Mouse (Mus musculus) myocyte (in vitro differentiated cells): ENCODE results near the gene Myh1. TPM values are rescaled to one million over a fixed set of nuclear protein-coding genes. Genes with fewer than 3 reads are reported as not detected.

Experiments
- H3K27me3 ChIP-seq: one replicate; pipeline ENCODE4 v1.6.1; 2011; ENCODE audit not compliant: control insufficient read depth, insufficient read depth, insufficient read length
- H3K36me3 ChIP-seq: one replicate; pipeline ENCODE4 v1.6.1; 2011; ENCODE audit not compliant: control insufficient read depth, insufficient read depth
- H3K4me2 ChIP-seq: one replicate; pipeline ENCODE4 v1.6.1; 2011; ENCODE audit warnings: low read depth, control low read depth
- H3K4me3 ChIP-seq: one replicate; pipeline ENCODE4 v1.5.1; 2011; ENCODE audit warnings: mild to moderate bottlenecking, control low read depth, moderate library complexity
- H3K79me2 ChIP-seq: one replicate; pipeline ENCODE4 v1.6.1; 2011; ENCODE audit not compliant: control insufficient read depth, insufficient read depth
- H3ac ChIP-seq: one replicate; pipeline ENCODE4 v1.6.1; 2011; ENCODE audit not compliant: control insufficient read depth, insufficient read length
- CEBPB ChIP-seq: IDR thresholded peaks from 2 replicates; pipeline ENCODE4 v1.6.1; 2011; ENCODE audit warnings: mild to moderate bottlenecking, moderate library complexity; ENCODE audit not compliant: poor library complexity, insufficient read depth, severe bottlenecking
- E2F4 ChIP-seq: IDR thresholded peaks from one replicate; pipeline ENCODE4 v1.6.1; 2011; ENCODE audit warnings: mild to moderate bottlenecking, control low read depth, moderate library complexity; ENCODE audit not compliant: insufficient read depth
- MAX ChIP-seq: IDR thresholded peaks from one replicate; pipeline ENCODE4 v1.6.1; 2011; ENCODE audit warnings: low read depth, mild to moderate bottlenecking, control low read depth
- MYOD1 ChIP-seq, 3 experiments: IDR thresholded peaks; one replicate each; pipeline ENCODE4 v1.6.1; 2011; ENCODE audit warnings: control low read depth in 2 of 3, low read depth in 2 of 3, mild to moderate bottlenecking in 2 of 3, moderate library complexity in 1 of 3; ENCODE audit not compliant: insufficient read length in 2 of 3, control insufficient read depth in 1 of 3
- MYOG ChIP-seq, 3 experiments: IDR thresholded peaks; one replicate each; pipeline ENCODE4 v1.6.1; 2011; ENCODE audit warnings: control low read depth in 2 of 3, low read depth in 2 of 3, mild to moderate bottlenecking in 2 of 3; ENCODE audit not compliant: insufficient read length in 2 of 3, control insufficient read depth in 1 of 3, insufficient read depth in 1 of 3
- POLR2A ChIP-seq: IDR thresholded peaks from one replicate; pipeline ENCODE4 v1.6.1; 2011; ENCODE audit warnings: low read depth, mild to moderate bottlenecking, control low read depth, moderate library complexity; ENCODE audit not compliant: insufficient read length
- POLR2AphosphoS2 ChIP-seq: IDR thresholded peaks from one replicate; pipeline ENCODE4 v1.6.1; 2011; ENCODE audit warnings: low read depth, control low read depth; ENCODE audit not compliant: insufficient read length
- REST ChIP-seq: IDR thresholded peaks from one replicate; pipeline ENCODE4 v1.6.1; 2011; ENCODE audit warnings: mild to moderate bottlenecking, control low read depth, moderate library complexity; ENCODE audit not compliant: insufficient read depth, insufficient read length
- SRF ChIP-seq: IDR thresholded peaks from one replicate; pipeline ENCODE4 v1.6.1; 2011; ENCODE audit warnings: low read depth; ENCODE audit not compliant: control insufficient read depth, insufficient read length
- TCF12 ChIP-seq: IDR thresholded peaks from one replicate; pipeline ENCODE4 v1.6.1; 2011; ENCODE audit warnings: mild to moderate bottlenecking, control low read depth; ENCODE audit not compliant: poor library complexity, insufficient read depth, severe bottlenecking
- TCF3 ChIP-seq: IDR thresholded peaks from one replicate; pipeline ENCODE4 v1.6.1; 2011; ENCODE audit warnings: low read depth, control low read depth; ENCODE audit not compliant: insufficient read length
- USF1 ChIP-seq: IDR thresholded peaks from one replicate; pipeline ENCODE4 v1.6.1; 2011; ENCODE audit warnings: low read depth, mild to moderate bottlenecking, control low read depth, moderate library complexity
- polyA plus RNA-seq: library from polyadenylated mRNA; unstranded; fragments of >200 nt; fragmentation: generic; extraction: Trizol; gene quantifications from one replicate; pipeline ENCODE4 v1.2.1, GENCODE M21; 2012; ENCODE audit warnings: missing spikeins

The Myh1 gene
- polyA plus RNA-seq, 1 experiment: 7.4 TPM

GRCm38 (mm10) chr11:67164851-67165250 lies 35.0 kb upstream of the Myh1 start:
- H3K4me2 ChIP-seq: no peak overlapping the region
- no peaks in the 10 kb centered on the region for H3K36me3 ChIP-seq
- H3K79me2 ChIP-seq: no peaks in the 10 kb centered on the region
- no peak overlapping the region for H3ac ChIP-seq
- H3K27me3 ChIP-seq: no peaks in the 10 kb centered on the region
- no peak overlapping the region for H3K4me3 ChIP-seq
- TF ChIP-seq MYOG (IDR thresholded peaks at IDR 0.05; ENCODE audit: control insufficient read depth in 1 of 3, insufficient read depth in 1 of 3, insufficient read length in 2 of 3, low read depth in 2 of 3) (peak in 1 of 3 experiments; percentile 55), MYOD1 (IDR thresholded peaks at IDR 0.05; ENCODE audit: control insufficient read depth in 1 of 3, insufficient read length in 2 of 3, low read depth in 2 of 3) (peak in 2 of 3 experiments; percentile 49 to 77), POLR2A (no peak)

GRCm38 (mm10) chr11:67169301-67169700 lies 30.6 kb upstream of the Myh1 start:
- no peak overlapping the region for H3ac ChIP-seq
- H3K27me3 ChIP-seq: no peaks in the 10 kb centered on the region
- no peak overlapping the region for H3K4me3 ChIP-seq
- no peaks in the 10 kb centered on the region for H3K79me2 ChIP-seq
- no peak overlapping the region for H3K4me2 ChIP-seq
- no peaks in the 10 kb centered on the region for H3K36me3 ChIP-seq
- no peak for TF ChIP-seq POLR2A

- no peaks in the 10 kb centered on the region for H3K27me3 ChIP-seq
- H3ac ChIP-seq: no peak within 1 kb of the TSS
- no peak within 1 kb of the TSS for H3K4me2 ChIP-seq
- H3K4me3 ChIP-seq: no peak within 1 kb of the TSS
- no peaks in the 10 kb centered on the region for H3K79me2 ChIP-seq
- no peaks in the 10 kb centered on the region for H3K36me3 ChIP-seq
- no peak for TF ChIP-seq USF1
- no peak for TF ChIP-seq POLR2A
- no peak for TF ChIP-seq SRF
- no peak for TF ChIP-seq TCF3
- TF ChIP-seq E2F4: no peak
- TF ChIP-seq REST: no peak
- TF ChIP-seq CEBPB: no peak
- TF ChIP-seq TCF12: no peak
- no peak for TF ChIP-seq MAX
- no peak for TF ChIP-seq MYOD1 (IDR thresholded peaks at IDR 0.05; ENCODE audit: control insufficient read depth in 1 of 3, insufficient read length in 2 of 3, low read depth in 2 of 3)
- no peak for TF ChIP-seq MYOG (IDR thresholded peaks at IDR 0.05; ENCODE audit: control insufficient read depth in 1 of 3, insufficient read depth in 1 of 3, insufficient read length in 2 of 3, low read depth in 2 of 3)
- no peak for TF ChIP-seq POLR2AphosphoS2
These were observed 29.1 kb upstream of the Myh1 start, which contains the start of gene Myh2 for GRCm38 (mm10) chr11:67170727-67171126. Gene Myh2 (plus strand): TSS chr11:67171027.

- Histone ChIP-seq H3K36me3 (no peaks in the 10 kb centered on the region), H3ac (no peak overlapping the region), H3K4me3 (no peak overlapping the region), H3K79me2 (no peaks in the 10 kb centered on the region), H3K27me3 (no peaks in the 10 kb centered on the region), H3K4me2 (no peak overlapping the region)
- TF ChIP-seq POLR2A (no peak), TCF12 (no peak), SRF (no peak), MYOD1 (IDR thresholded peaks at IDR 0.05; ENCODE audit: control insufficient read depth in 1 of 3, insufficient read length in 2 of 3, low read depth in 2 of 3) (no peak), E2F4 (no peak)
These were observed 27.4 kb upstream of the Myh1 start for GRCm38 (mm10) chr11:67172439-67172838.

GRCm38 (mm10) chr11:67176376-67176775 lies 23.5 kb upstream of the Myh1 start:
- Histone ChIP-seq H3K4me3 (no peak overlapping the region), H3K36me3 (no peaks in the 10 kb centered on the region), H3K27me3 (no peaks in the 10 kb centered on the region), H3K79me2 (no peaks in the 10 kb centered on the region), H3ac (no peak overlapping the region), H3K4me2 (no peak overlapping the region)
- TF ChIP-seq TCF3 (no peak), MYOG (IDR thresholded peaks at IDR 0.05; ENCODE audit: control insufficient read depth in 1 of 3, insufficient read depth in 1 of 3, insufficient read length in 2 of 3, low read depth in 2 of 3) (no peak), POLR2A (no peak), CEBPB (no peak), TCF12 (no peak), REST (no peak), MYOD1 (IDR thresholded peaks at IDR 0.05; ENCODE audit: control insufficient read depth in 1 of 3, insufficient read length in 2 of 3, low read depth in 2 of 3) (no peak), SRF (no peak), E2F4 (no peak), MAX (no peak), USF1 (no peak), POLR2AphosphoS2 (no peak)
